Mouse (Mus musculus) midbrain, embryonic 12.5 days (tissue): ENCODE measurements at regions not wholly inside any gene's neighbourhood (a gene's known extent, or its start where the extent isn't known, plus 50 kb on each side); places are given as distances from the start of the nearest gene placed in this dataset.

Source experiments
- ATAC-seq: fragments of 200-750 bp; cut with Nextera tagmentation; 2 replicates; pipeline ENCODE4 v1.8.0; 2017; ENCODE audit warnings: low read depth, moderate TSS enrichment, moderate library complexity; ENCODE audit not compliant: low FRiP score
- H3K27ac ChIP-seq: fragments of 300-500 bp; sonication (generic); replicated peaks from 2 replicates; pipeline ENCODE4 v1.5.1; 2016; ENCODE audit warnings: mild to moderate bottlenecking
- H3K27me3 ChIP-seq: fragments of 300-500 bp; sonication (generic); 2 replicates; pipeline ENCODE4 v1.6.1; 2016; ENCODE audit warnings: mild to moderate bottlenecking
- H3K36me3 ChIP-seq: fragments of 300-500 bp; sonication (generic); 2 replicates; pipeline ENCODE4 v1.6.1; 2016
- H3K4me1 ChIP-seq: fragments of 300-500 bp; sonication (generic); 2 replicates; pipeline ENCODE4 v1.6.1; 2016
- H3K4me2 ChIP-seq: fragments of 300-500 bp; sonication (generic); replicated peaks from 2 replicates; pipeline ENCODE4 v1.6.1; 2016; ENCODE audit warnings: mild to moderate bottlenecking, moderate library complexity
- H3K4me3 ChIP-seq: fragments of 300-500 bp; sonication (generic); 2 replicates; pipeline ENCODE4 v1.5.1; 2016; ENCODE audit warnings: mild to moderate bottlenecking
- H3K9ac ChIP-seq: fragments of 300-500 bp; sonication (generic); replicated peaks from 2 replicates; pipeline ENCODE4 v1.6.1; 2016; ENCODE audit warnings: mild to moderate bottlenecking, moderate library complexity
- H3K9me3 ChIP-seq: fragments of 300-500 bp; sonication (generic); 2 replicates; pipeline ENCODE4 v1.6.1; 2016; ENCODE audit warnings: mild to moderate bottlenecking
- WGBS: fragments of 180-500 bp; shearing (Covaris S2); methylation state at CpG from one replicate; pipeline ENCODE4 v1.1.7; 2016; 5-methylcytosine and 5-hydroxymethylcytosine counted together

DNA sequence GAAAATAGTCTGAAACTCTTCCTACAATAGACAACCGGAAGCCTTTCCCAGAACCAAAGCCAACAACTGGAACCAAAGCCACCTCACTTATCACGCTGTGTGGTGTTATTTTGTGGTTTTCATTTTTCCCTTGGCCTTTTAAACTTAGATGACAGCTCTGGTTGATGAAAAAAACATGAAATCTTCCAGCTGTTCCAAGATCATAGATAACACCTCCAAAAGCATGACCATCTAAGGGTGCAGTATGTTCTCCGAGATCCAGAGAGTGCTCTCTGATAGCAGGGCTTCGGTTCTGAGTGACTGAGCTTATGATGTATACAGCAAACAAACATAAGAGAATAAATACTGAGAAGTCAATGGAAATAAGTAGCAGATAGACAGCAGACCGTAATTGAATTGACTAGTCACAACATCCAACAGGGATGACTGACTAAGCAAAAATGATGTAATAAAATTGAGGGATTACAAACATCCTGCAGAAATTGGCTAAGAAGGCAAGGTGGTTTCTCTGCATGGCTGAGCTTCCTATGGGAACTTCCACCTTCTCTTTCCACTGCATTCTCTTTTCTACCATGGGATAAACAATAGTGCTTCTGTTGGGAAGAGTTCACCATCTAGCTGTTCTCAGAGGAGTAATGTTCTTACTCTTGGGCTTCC, 74.8 kb upstream of the Akirin2 start:
- no peaks in the 10 kb centered on the region for H3K27me3 ChIP-seq
- no peak overlapping the region for H3K27ac ChIP-seq
- H3K9me3 ChIP-seq, result no peaks in the 10 kb centered on the region
- no peaks in the 10 kb centered on the region for H3K36me3 ChIP-seq
- no peaks in the 10 kb centered on the region for H3K4me1 ChIP-seq
- WGBS, result 91% methylated on average over 5 of the region's 5 CpGs
- no peak overlapping the region for H3K4me2 ChIP-seq
- ATAC-seq, result no peak
- no peak overlapping the region for H3K4me3 ChIP-seq
- H3K9ac ChIP-seq, result no peak overlapping the region

DNA sequence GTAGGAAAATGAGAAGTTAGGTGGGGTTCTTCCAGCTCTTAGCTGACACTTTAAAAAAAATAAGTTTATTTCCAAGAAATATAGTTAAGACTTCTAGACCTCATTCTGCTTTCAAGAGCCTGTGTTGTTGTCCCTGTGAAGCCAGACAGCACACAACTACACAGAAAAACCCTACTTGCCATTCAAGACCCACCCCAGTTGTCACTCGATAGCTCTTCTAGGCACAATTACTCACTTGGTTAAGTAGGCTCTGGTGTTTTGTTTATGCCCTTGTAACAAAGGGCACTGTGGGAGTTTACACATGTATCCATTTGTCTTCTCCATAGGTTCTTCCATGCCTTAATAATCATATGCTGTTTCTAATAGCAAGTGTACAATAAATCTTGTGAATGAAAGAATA, 66.5 kb upstream of the Akirin2 start:
- Histone ChIP-seq H3K36me3 (no peaks in the 10 kb centered on the region), H3K4me1 (no peaks in the 10 kb centered on the region), H3K4me3 (no peak overlapping the region), H3K27me3 (no peaks in the 10 kb centered on the region), H3K4me2 (no peak overlapping the region), H3K27ac (no peak overlapping the region), H3K9ac (no peak overlapping the region), H3K9me3 (no peaks in the 10 kb centered on the region)
- 79% methylated on average over 1 of the region's 1 CpGs for WGBS
- no peak for ATAC-seq

DNA sequence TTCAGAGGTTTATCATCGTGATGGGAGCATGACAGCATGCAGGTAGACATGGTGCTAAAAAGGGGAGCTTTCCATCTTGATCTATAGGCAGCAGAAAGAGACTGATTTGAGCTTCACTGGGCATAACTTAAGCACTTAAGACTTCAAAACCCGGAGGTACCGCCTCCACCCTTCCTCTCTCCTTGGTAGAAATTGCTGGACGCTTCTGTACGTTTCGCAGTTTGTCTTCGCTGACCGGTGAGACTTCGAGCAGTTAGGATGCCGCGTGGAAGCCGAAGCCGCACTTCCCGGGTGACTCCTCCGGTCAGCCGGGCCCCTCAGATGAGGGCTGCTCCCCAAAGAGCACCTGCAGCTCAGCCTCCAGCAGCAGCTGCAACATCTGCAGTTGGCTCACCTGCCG, 65.2 kb upstream of the Akirin2 start:
- Histone ChIP-seq H3K9ac (no peak overlapping the region), H3K4me2 (no peak overlapping the region), H3K27me3 (no peaks in the 10 kb centered on the region), H3K4me1 (no peaks in the 10 kb centered on the region), H3K4me3 (no peak overlapping the region), H3K27ac (no peak overlapping the region), H3K36me3 (no peaks in the 10 kb centered on the region), H3K9me3 (no peaks in the 10 kb centered on the region)
- 84% methylated on average over 17 of the region's 17 CpGs for WGBS
- no peak for ATAC-seq

DNA sequence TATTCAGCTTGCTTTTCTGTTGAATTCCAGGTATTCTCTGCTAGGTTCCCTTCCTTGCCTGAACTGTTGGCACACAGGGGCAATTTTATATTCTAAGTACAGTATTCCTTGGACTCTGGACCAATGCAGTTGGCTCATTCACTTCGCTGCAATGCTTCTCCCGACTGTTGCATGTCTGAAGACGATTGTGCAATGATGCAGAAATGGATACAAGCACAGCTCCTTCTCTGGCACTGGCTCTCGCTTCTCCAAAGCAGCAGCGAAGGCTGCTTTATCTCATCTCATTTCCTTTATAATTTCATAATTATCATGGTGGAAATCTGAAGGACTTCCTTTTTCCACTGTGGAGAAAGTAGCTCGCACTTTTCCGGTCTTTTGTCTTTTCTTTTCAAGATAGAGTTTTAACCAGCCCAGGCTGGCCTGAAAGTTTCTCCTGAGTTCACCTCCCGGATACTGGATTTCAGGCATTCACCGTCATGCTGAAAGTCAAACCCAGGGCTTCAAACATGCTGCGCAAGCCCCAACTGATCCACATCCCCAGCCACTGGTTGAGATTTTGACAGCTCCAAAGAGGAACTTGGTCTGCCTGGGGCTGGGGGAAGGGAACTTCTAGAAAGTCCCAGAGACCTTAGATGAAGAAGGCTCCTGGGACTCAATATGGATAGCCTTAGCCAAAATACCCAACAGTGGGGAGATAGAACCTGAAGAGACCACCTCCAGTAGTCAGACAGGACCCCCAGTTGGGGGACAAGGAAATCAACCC, 55.6 kb upstream of the Akirin2 start:
- Histone ChIP-seq H3K4me1 (no peaks in the 10 kb centered on the region), H3K9me3 (no peaks in the 10 kb centered on the region), H3K9ac (no peak overlapping the region), H3K27ac (no peak overlapping the region), H3K4me3 (no peak overlapping the region), H3K36me3 (no peaks in the 10 kb centered on the region), H3K27me3 (no peaks in the 10 kb centered on the region), H3K4me2 (no peak overlapping the region)
- ATAC-seq, result no peak
- 92% methylated on average over 10 of the region's 10 CpGs for whole genome bisulfite sequencing

DNA sequence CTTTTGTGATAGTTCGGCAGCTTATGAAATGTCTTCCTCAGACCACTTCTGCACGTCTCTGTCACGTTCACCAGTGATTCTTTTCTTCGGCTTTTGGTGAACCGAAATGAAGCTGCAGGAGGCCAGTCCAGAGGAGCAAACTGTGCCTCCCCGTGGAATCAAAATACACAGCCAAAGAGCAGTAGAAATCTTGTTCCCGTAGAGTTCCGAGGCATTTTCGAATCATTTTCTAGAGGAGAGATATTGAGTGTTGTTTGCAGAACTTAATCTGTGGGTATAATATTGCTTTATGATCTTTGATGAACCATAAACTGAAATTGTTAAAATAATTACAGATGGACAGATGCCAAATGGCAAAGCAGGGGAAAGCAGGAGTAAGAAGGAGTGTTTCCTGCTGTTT, 52.4 kb upstream of the Akirin2 start:
- Histone ChIP-seq H3K27ac (no peak overlapping the region), H3K4me3 (no peak overlapping the region), H3K9ac (no peak overlapping the region), H3K9me3 (no peaks in the 10 kb centered on the region), H3K27me3 (no peaks in the 10 kb centered on the region), H3K4me2 (no peak overlapping the region), H3K4me1 (no peaks in the 10 kb centered on the region), H3K36me3 (no peaks in the 10 kb centered on the region)
- 92% methylated on average over 9 of the region's 9 CpGs for WGBS
- ATAC-seq, result no peak

DNA sequence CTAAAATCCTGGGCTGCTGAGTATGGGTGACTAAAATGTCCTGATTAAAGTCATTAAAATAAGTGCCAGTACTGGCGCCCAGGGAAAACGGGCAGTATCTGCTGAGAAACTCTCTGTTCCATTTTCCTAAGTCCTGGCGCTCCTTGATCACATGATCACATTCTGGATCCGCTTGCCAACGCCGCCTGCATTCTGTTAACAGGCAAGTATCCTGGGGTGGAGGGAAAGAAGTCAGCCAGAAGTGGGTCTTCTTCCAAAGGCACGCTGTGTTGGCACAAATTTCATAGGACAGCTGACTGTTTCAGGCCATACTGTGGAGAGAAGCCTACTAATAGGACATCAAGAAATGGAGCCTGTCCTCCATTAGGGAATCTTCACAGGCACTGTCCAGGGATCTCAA, 52.0 kb upstream of the Akirin2 start:
- ATAC-seq, result no peak
- 90% methylated on average over 7 of the region's 7 CpGs for WGBS
- Histone ChIP-seq H3K27ac (no peak overlapping the region), H3K4me1 (no peaks in the 10 kb centered on the region), H3K9me3 (no peaks in the 10 kb centered on the region), H3K4me3 (no peak overlapping the region), H3K9ac (no peak overlapping the region), H3K36me3 (no peaks in the 10 kb centered on the region), H3K4me2 (no peak overlapping the region), H3K27me3 (no peaks in the 10 kb centered on the region)

DNA sequence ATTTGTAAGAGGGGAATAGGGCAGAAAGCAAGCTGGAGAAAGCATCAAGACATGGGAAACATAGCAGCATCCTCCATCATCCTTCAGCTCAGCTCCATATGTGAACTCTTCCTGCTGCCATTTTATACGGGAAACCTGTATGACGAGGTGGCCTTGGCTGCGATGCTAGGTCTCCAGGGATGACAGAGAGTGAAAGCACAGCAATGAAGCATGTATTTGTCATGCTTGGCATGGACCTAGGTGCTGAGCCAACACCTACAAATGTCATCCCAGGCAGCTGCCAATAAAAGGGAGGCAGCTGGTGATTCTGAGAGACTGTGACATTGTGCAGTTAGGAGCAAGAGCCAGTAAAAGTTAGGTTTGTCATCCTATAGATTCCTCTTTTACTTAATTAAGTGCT, 51.0 kb upstream of the Akirin2 start:
- no peak overlapping the region for H3K4me2 ChIP-seq
- H3K4me3 ChIP-seq, result no peak overlapping the region
- no peaks in the 10 kb centered on the region for H3K9me3 ChIP-seq
- no peak overlapping the region for H3K9ac ChIP-seq
- 91% methylated on average over 3 of the region's 3 CpGs for WGBS
- ATAC-seq, result no peak
- no peaks in the 10 kb centered on the region for H3K27me3 ChIP-seq
- H3K36me3 ChIP-seq, result no peaks in the 10 kb centered on the region
- no peaks in the 10 kb centered on the region for H3K4me1 ChIP-seq
- H3K27ac ChIP-seq, result no peak overlapping the region
